Mouse (Mus musculus): Measurements from ENCODE around the gene Nln. TPM values are rescaled to one million over a fixed set of nuclear protein-coding genes. Genes with fewer than 3 reads are reported as not detected.

Gene Nln
- polyA plus RNA-seq, 2 experiments, result 5.3 to 13.7 TPM

- Histone ChIP-seq H3K36me3 (replicated peaks; ENCODE audit: control insufficient read depth, insufficient read depth, low read depth) (no peaks in the 10 kb centered on the region), H3K27ac (no peak overlapping the region), H3K27me3 (ENCODE audit: control insufficient read depth, insufficient read depth, low read length) (no peaks in the 10 kb centered on the region), H3K4me1 (replicated peaks; ENCODE audit: control insufficient read depth in 2 of 2, insufficient read depth in 2 of 2, low read length in 1 of 2) (no peaks in the 10 kb centered on the region), H3K9me3 (ENCODE audit: control insufficient read depth, low read length) (no peaks in the 10 kb centered on the region), H3K4me3 (ENCODE audit: insufficient read depth in 1 of 2, low read depth in 2 of 2, low read length in 2 of 2) (no peak overlapping the region), H3K4me2 (ENCODE audit: low read depth) (no peak overlapping the region), H3K9ac (replicated peaks) (no peak overlapping the region)
- no peak for DNase-seq (ENCODE audit: low read depth in 3 of 3, low spot score in 3 of 3)
- ATAC-seq (ENCODE audit: insufficient read depth), result no peak
- 80% methylated on average over 7 of the region's 7 CpGs for WGBS (ENCODE audit: insufficient replicate concordance)
- TF ChIP-seq EP300 (IDR thresholded peaks at IDR 0.05; ENCODE audit: low read depth), result no peak
- TF ChIP-seq CTCF (IDR thresholded peaks at IDR 0.05; ENCODE audit: low read depth), result no peak
These were observed 26.9 kb downstream of the Nln start for GRCm38 (mm10) chr13:104082504-104082903.

DNA sequence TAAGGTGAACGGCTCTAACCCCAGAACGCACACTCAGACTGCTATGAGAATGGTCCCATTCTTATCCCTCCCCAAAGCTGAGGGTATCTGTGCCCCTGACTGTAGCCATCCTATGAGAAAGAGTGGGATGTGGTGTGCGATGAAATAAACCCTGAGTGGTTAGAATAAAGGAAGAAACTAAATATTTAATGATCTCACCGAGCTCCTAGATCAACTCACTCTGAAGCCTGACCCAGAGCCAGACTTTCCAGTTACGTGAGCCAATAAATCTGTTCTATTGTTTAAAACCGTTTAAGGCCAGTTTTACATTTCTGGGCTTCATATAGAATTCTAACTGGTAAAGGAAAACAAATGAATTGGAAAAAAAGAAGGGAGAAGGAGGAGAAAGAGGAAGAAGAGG is 32.4 kb downstream of the Nln start:
- 72% methylated on average over 6 of the region's 6 CpGs for WGBS (ENCODE audit: insufficient replicate concordance)
- H3K9ac ChIP-seq (replicated peaks), result no peak overlapping the region
- H3K27me3 ChIP-seq (ENCODE audit: control insufficient read depth, insufficient read depth, low read length), result no peaks in the 10 kb centered on the region
- DNase-seq (ENCODE audit: low read depth in 3 of 3, low spot score in 3 of 3) (no peak), ATAC-seq (ENCODE audit: insufficient read depth) (no peak)
- H3K27ac ChIP-seq, result no peak overlapping the region
- no peaks in the 10 kb centered on the region for H3K9me3 ChIP-seq (ENCODE audit: control insufficient read depth, low read length)
- H3K4me1 ChIP-seq (replicated peaks; ENCODE audit: control insufficient read depth in 2 of 2, insufficient read depth in 2 of 2, low read length in 1 of 2), result peaks cover 0 to 3% of the 10 kb centered on the region in 2 experiments; a peak in 1 of 4 replicates
- no peaks in the 10 kb centered on the region for H3K36me3 ChIP-seq (replicated peaks; ENCODE audit: control insufficient read depth, insufficient read depth, low read depth)
- TF ChIP-seq EP300 (IDR thresholded peaks at IDR 0.05; ENCODE audit: low read depth) (no peak), CTCF (IDR thresholded peaks at IDR 0.05; ENCODE audit: low read depth) (no peak)
- H3K4me2 ChIP-seq (ENCODE audit: low read depth), result no peak overlapping the region
- no peak overlapping the region for H3K4me3 ChIP-seq (ENCODE audit: insufficient read depth in 1 of 2, low read depth in 2 of 2, low read length in 2 of 2)

DNA sequence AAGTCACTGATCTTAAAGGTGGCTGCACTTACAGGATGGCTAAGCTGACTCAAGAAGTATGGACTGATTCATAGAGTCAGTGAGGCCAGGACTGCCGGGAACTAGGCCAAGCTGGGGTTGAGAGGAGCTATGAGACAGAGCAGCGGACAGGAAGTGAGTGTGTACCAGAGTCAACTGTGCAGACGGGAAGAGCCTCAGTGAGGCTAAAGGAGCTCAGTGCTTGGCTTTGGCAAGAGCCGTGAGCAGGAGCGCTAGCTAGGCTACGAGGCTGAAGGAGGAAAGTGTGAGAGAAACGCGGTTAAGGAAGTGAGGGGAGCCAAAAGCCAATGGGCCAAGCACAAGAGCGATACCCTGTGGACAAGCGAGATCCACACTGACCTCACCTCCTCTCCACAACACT is 34.7 kb downstream of the Nln start:
- no peak for TF ChIP-seq CTCF (IDR thresholded peaks at IDR 0.05; ENCODE audit: low read depth)
- TF ChIP-seq EP300 (IDR thresholded peaks at IDR 0.05; ENCODE audit: low read depth), result no peak
- DNase-seq (ENCODE audit: low read depth in 3 of 3, low spot score in 3 of 3) (no peak), ATAC-seq (ENCODE audit: insufficient read depth) (0 out of 2 replicates have a peak, but pooled peaks have one; percentile 28)
- H3K27ac ChIP-seq, result no peak overlapping the region
- H3K4me2 ChIP-seq (ENCODE audit: low read depth), result no peak overlapping the region
- no peak overlapping the region for H3K4me3 ChIP-seq (ENCODE audit: insufficient read depth in 1 of 2, low read depth in 2 of 2, low read length in 2 of 2)
- H3K27me3 ChIP-seq (ENCODE audit: control insufficient read depth, insufficient read depth, low read length), result no peaks in the 10 kb centered on the region
- no peaks in the 10 kb centered on the region for H3K9me3 ChIP-seq (ENCODE audit: control insufficient read depth, low read length)
- no peak overlapping the region for H3K9ac ChIP-seq (replicated peaks)
- 37% methylated on average over 10 of the region's 10 CpGs for WGBS (ENCODE audit: insufficient replicate concordance)
- peaks cover 0 to 3% of the 10 kb centered on the region in 2 experiments; a peak in 1 of 4 replicates for H3K4me1 ChIP-seq (replicated peaks; ENCODE audit: control insufficient read depth in 2 of 2, insufficient read depth in 2 of 2, low read length in 1 of 2)
- no peaks in the 10 kb centered on the region for H3K36me3 ChIP-seq (replicated peaks; ENCODE audit: control insufficient read depth, insufficient read depth, low read depth)

- TF ChIP-seq CTCF (IDR thresholded peaks at IDR 0.05; ENCODE audit: low read depth) (no peak), EP300 (IDR thresholded peaks at IDR 0.05; ENCODE audit: low read depth) (no peak; the same call in 1 of the 2 replicates)
- Histone ChIP-seq H3K9me3 (ENCODE audit: control insufficient read depth, low read length) (no peaks in the 10 kb centered on the region), H3K4me3 (ENCODE audit: insufficient read depth in 1 of 2, low read depth in 2 of 2, low read length in 2 of 2) (no peak overlapping the region), H3K4me1 (replicated peaks; ENCODE audit: control insufficient read depth in 2 of 2, insufficient read depth in 2 of 2, low read length in 1 of 2) (peaks cover 0 to 3% of the 10 kb centered on the region in 2 experiments; a peak in 1 of 4 replicates), H3K27me3 (ENCODE audit: control insufficient read depth, insufficient read depth, low read length) (no peaks in the 10 kb centered on the region), H3K4me2 (ENCODE audit: low read depth) (no peak overlapping the region), H3K27ac (no peak overlapping the region), H3K9ac (replicated peaks) (no peak overlapping the region), H3K36me3 (replicated peaks; ENCODE audit: control insufficient read depth, insufficient read depth, low read depth) (no peaks in the 10 kb centered on the region)
- ATAC-seq (ENCODE audit: insufficient read depth) (peak; percentile 50), DNase-seq (ENCODE audit: low read depth in 3 of 3, low spot score in 3 of 3) (no peak)
- 30% methylated on average over 8 of the region's 8 CpGs for WGBS (ENCODE audit: insufficient replicate concordance)
These were observed 35.2 kb downstream of the Nln start for GRCm38 (mm10) chr13:104074230-104074629.

GRCm38 (mm10) chr13:104072351-104072750 is 37.1 kb downstream of the Nln start:
- ATAC-seq (ENCODE audit: insufficient read depth) (no peak), DNase-seq (ENCODE audit: low read depth in 3 of 3, low spot score in 3 of 3) (no peak)
- H3K4me1 ChIP-seq (replicated peaks; ENCODE audit: control insufficient read depth in 2 of 2, insufficient read depth in 2 of 2, low read length in 1 of 2), result peaks cover 0 to 3% of the 10 kb centered on the region in 2 experiments; a peak in 1 of 4 replicates
- H3K9ac ChIP-seq (replicated peaks), result no peak overlapping the region
- no peaks in the 10 kb centered on the region for H3K36me3 ChIP-seq (replicated peaks; ENCODE audit: control insufficient read depth, insufficient read depth, low read depth)
- H3K4me3 ChIP-seq (ENCODE audit: insufficient read depth in 1 of 2, low read depth in 2 of 2, low read length in 2 of 2), result no peak overlapping the region
- TF ChIP-seq EP300 (IDR thresholded peaks at IDR 0.05; ENCODE audit: low read depth), result no peak
- no peak for TF ChIP-seq CTCF (IDR thresholded peaks at IDR 0.05; ENCODE audit: low read depth)
- H3K27ac ChIP-seq, result no peak overlapping the region
- no peaks in the 10 kb centered on the region for H3K9me3 ChIP-seq (ENCODE audit: control insufficient read depth, low read length)
- H3K4me2 ChIP-seq (ENCODE audit: low read depth), result no peak overlapping the region
- 78% methylated on average over 9 of the region's 9 CpGs for whole genome bisulfite sequencing (ENCODE audit: insufficient replicate concordance)
- no peaks in the 10 kb centered on the region for H3K27me3 ChIP-seq (ENCODE audit: control insufficient read depth, insufficient read depth, low read length)
